Mouse (Mus musculus): ENCODE data around the gene Gm5414. TPM values are rescaled to one million over a fixed set of nuclear protein-coding genes. Genes with fewer than 3 reads are reported as not detected.

Gm5414 gene
- polyA plus RNA-seq (2015; fragmentation: Nextera tagmentation; extraction: Ambion mirVana): not detected in 2 replicates

DNA sequence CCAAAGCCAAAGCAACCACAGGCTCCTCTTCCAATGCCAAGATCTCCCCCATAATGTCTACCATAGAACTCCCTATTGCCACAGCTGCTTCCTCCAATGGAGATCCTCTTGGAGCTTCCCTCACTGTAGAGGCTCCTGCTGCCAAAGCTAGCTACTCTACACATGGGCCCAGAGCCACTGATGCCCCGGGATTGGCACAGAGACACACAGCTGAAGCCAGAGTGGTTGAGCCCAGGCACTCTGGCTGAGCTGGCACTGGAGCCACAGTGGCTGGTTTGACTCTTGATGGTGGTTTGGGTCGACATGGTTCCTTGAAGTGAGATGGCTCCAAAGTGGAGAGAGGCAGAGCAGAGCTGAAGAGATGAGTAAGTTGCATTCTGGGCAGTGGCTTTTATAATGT is at the start of gene Gm5414:
Gene Gm5414, minus strand, starts transcription at position 305 of the 400 bp plus-strand sequence.

DNA sequence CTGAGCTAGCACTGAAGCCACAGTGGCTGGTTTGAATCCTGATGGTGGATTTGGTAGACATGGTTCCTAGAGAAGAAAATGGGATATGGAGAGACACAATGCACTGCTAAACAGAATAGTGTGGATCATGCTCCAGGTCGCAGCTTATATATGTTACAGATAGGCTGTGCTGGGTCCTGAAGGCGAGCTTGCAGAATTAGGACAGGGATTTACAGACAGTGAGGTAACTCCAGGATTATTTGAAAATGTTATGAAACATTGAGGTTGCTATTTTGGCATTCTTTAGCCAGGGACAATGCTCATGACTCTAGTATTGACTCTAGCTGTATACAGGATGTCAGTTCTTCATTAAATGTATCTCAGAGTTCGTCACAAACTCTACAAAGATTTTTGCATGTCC is 19.3 kb upstream of the Gm5414 start, which contains the start of gene Gm5478:
Gene Gm5478, minus strand, starts transcription at position 101 of the 400 bp plus-strand sequence.

Small RNAs within 50 kb of the gene (microRNA-seq; reads per million reads assigned to microRNA genes)
- gene Gm44383 (not detected), gene Gm44479 (not detected)

Other genes with a start within 250 kb of the Gm5414 start
- 659 and 724 TPM in 2 replicates for gene Krt7, start 217.1 kb downstream of the Gm5414 start, polyA plus RNA-seq (2015; fragmentation: Nextera tagmentation; extraction: Ambion mirVana)
- gene Krt87, start 189.4 kb downstream of the Gm5414 start, polyA plus RNA-seq (2015; fragmentation: Nextera tagmentation; extraction: Ambion mirVana): 0.05 and 0.11 TPM in 2 replicates
- gene Krt88, start 180.4 kb downstream of the Gm5414 start, polyA plus RNA-seq (2015; fragmentation: Nextera tagmentation; extraction: Ambion mirVana): not detected in 2 replicates
- not detected in 2 replicates for gene Krt81, start 164.4 kb downstream of the Gm5414 start, polyA plus RNA-seq (2015; fragmentation: Nextera tagmentation; extraction: Ambion mirVana)
- gene Krt86, start 154.7 kb downstream of the Gm5414 start, polyA plus RNA-seq (2015; fragmentation: Nextera tagmentation; extraction: Ambion mirVana): not detected in 2 replicates
- 0.51 TPM in 1 of 2 replicates, not detected in the other for gene Krt83, start 136.7 kb downstream of the Gm5414 start, polyA plus RNA-seq (2015; fragmentation: Nextera tagmentation; extraction: Ambion mirVana)
- not detected in 2 replicates for gene Gm49425, start 110.9 kb downstream of the Gm5414 start, polyA plus RNA-seq (2015; fragmentation: Nextera tagmentation; extraction: Ambion mirVana)
- gene Krt84, start 95.4 kb downstream of the Gm5414 start, polyA plus RNA-seq (2015; fragmentation: Nextera tagmentation; extraction: Ambion mirVana): 0.06 TPM in 1 of 2 replicates, not detected in the other
- gene Krt82, start 77.5 kb downstream of the Gm5414 start, polyA plus RNA-seq (2015; fragmentation: Nextera tagmentation; extraction: Ambion mirVana): not detected in 2 replicates
- gene Krt90, start 65.2 kb downstream of the Gm5414 start, polyA plus RNA-seq (2015; fragmentation: Nextera tagmentation; extraction: Ambion mirVana): 0.43 and 1.2 TPM in 2 replicates
- gene Krt75, start 54.3 kb downstream of the Gm5414 start, polyA plus RNA-seq (2015; fragmentation: Nextera tagmentation; extraction: Ambion mirVana): 0.04 and 0.13 TPM in 2 replicates
- gene Gm5478, start 19.2 kb upstream of the Gm5414 start, polyA plus RNA-seq (2015; fragmentation: Nextera tagmentation; extraction: Ambion mirVana): not detected in 2 replicates
- 0.21 TPM in 1 of 2 replicates, not detected in the other for gene Krt6b, start 52.1 kb upstream of the Gm5414 start, polyA plus RNA-seq (2015; fragmentation: Nextera tagmentation; extraction: Ambion mirVana)
- gene Krt6a, start 66.1 kb upstream of the Gm5414 start, polyA plus RNA-seq (2015; fragmentation: Nextera tagmentation; extraction: Ambion mirVana): 2.0 and 4.7 TPM in 2 replicates
- gene Krt5, start 84.7 kb upstream of the Gm5414 start, polyA plus RNA-seq (2015; fragmentation: Nextera tagmentation; extraction: Ambion mirVana): 247 and 260 TPM in 2 replicates
- gene Krt71, start 114.9 kb upstream of the Gm5414 start, polyA plus RNA-seq (2015; fragmentation: Nextera tagmentation; extraction: Ambion mirVana): not detected in 2 replicates
- gene Krt72, start 158.3 kb upstream of the Gm5414 start, polyA plus RNA-seq (2015; fragmentation: Nextera tagmentation; extraction: Ambion mirVana): not detected in 2 replicates
- gene Krt73, start 174.2 kb upstream of the Gm5414 start, polyA plus RNA-seq (2015; fragmentation: Nextera tagmentation; extraction: Ambion mirVana): not detected in 2 replicates
- gene Krt2, start 190.0 kb upstream of the Gm5414 start, polyA plus RNA-seq (2015; fragmentation: Nextera tagmentation; extraction: Ambion mirVana): not detected in 2 replicates
- gene Krt1, start 222.6 kb upstream of the Gm5414 start, polyA plus RNA-seq (2015; fragmentation: Nextera tagmentation; extraction: Ambion mirVana): 0.80 and 1.2 TPM in 2 replicates
- gene Krt77, start 241.5 kb upstream of the Gm5414 start, polyA plus RNA-seq (2015; fragmentation: Nextera tagmentation; extraction: Ambion mirVana): 0.08 TPM in 1 of 2 replicates, not detected in the other

Data from urinary bladder, postnatal 0 days (tissue).